Mouse (Mus musculus) urinary bladder, postnatal 36 days (tissue): ENCODE results near the gene Med27.

Source experiments
- DNase-seq, 2 experiments: peaks; one replicate each; pipeline ENCODE4 v3.0.0; 2022; ENCODE audit warnings: low spot score in 2 of 2, mixed read lengths in 1 of 2

The Med27 gene

DNA sequence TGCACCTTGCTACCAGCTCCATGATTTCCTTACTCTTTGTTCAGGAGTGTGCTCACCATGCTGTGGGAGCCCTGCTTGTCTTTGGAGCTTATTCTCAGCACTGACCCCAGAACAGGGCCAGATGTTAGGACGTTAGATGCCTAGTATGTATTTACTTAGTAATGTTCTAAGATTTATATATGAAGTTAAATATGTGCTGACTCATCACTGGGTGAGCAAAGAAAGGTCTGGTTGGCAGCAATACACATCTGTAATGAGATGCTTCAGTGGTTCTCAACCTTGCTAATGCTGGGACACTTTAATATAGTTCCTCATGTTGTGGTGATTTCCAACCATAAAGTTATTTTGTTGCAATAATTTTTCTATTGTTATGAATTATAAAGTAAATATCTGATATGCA lies 45.4 kb downstream of the Med27 start:
- DNase-seq, result no peak

DNA sequence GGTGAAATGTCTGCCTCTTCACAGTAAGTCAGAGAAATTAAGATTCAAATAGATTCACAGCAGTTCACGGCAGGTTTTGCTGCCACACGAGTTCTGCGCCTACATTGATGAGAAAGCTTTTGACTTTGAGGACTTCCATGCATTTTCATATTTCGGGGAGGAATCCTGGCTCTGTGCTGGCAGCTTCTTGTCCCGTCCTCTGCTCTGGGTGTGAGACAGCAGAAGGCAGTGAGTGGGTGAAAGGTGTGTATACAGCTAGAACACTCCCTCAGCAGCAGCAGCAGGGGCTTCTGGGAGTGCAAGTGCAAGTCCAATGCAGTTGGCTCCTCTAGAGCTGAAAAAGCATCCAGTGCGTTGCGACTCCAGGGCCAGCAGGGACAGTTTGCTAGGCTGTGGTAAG lies 53.6 kb downstream of the Med27 start:
- no peak for DNase-seq

DNA sequence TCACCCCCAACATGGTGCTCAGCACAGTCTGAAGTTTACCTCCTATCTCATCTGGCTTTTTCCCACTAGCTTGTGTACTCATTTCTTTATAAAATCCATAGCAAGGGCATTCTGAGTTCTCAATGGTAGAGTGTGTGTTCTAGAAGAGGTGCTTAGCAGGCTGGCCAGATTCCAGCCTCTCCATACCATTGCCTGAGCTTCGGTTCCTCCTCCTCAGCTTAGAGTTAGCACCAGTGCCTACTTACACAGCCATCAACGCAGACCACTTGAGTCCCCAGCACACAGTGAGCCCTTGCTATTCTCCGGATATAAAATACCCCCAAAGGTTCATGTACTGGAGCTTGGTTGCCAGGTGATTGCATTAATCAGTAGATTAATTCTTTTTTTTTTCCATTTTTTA lies 54.2 kb downstream of the Med27 start:
- no peak for DNase-seq

DNA sequence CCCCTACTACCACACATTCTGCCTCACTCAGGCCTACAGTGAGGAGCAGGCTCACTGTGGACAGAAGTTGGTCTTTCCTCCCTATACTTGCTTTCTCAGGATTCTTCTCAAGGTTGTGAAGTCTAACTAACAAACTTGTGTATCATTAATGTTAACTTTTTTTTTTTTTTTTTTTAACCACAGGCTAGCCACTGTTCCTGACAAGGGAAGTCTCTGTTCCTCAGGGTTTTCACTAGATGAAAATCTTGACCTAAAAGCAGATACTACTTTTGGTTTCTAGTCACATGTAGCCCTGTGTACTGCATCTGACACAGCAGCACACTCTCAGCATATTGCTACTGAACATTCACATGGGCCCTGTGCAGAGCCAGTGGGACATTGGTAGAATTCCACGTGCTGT lies 55.2 kb downstream of the Med27 start:
- DNase-seq, result no peak

DNA sequence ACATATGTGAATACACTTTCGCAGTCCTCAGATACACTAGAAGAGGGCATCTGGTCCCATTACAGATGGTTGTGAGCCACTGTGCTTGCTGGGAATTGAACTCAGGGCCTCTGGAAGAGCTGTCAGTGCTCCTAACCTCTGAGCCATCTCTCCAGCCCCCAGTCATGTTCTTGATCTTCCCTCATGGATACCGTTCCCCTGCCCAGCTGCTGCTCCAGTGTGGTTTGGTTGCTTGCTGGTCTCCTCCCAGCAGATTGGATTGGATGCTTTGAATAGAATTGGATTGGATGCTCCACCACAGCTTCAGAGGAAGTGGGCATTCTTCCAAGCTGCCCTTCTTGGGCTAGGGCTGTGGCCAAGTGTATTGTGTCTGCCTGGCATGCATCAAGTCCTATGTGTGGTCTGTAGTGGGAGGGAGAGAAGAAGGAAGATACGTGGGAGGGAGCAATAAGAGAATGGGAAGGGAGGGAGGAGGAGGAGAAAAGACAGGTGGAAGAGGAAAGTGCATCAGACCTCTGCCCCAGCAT lies 56.0 kb downstream of the Med27 start:
- DNase-seq, result no peak

DNA sequence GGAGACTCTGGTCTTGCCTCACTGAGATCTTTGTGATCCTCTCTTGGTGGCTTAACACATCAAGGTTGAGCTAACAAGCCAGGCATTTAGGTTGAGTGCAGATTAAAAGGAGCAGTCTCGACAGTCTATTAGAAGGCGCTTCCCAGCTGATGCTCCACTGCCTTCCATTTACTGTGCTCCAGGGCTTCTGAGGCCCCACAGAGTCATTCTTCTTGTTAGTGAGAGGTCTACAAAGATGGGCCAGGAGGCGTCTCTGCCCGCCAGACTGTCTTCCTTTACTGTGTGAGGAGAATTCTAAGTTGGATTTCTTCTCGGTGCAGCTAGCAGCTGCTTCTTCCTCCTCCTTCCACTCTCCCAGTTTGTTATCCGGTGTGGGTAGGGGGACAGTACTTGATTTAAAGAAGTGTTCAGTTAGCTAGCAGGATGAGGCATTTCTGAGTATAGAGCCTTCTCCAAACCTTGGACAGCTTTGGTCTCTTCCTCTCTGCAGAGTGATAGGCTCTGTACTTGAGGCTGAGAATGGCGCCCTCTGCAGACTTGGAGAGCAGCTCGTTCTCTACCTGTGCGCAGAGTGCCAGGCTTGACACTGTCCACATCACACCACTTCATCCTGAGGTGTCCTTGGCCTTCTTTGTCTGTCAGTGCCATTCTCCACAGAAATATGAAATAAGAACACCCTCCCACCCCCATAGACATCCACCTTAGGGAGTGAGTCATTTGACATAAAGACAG lies 57.3 kb downstream of the Med27 start:
- no peak for DNase-seq

DNA sequence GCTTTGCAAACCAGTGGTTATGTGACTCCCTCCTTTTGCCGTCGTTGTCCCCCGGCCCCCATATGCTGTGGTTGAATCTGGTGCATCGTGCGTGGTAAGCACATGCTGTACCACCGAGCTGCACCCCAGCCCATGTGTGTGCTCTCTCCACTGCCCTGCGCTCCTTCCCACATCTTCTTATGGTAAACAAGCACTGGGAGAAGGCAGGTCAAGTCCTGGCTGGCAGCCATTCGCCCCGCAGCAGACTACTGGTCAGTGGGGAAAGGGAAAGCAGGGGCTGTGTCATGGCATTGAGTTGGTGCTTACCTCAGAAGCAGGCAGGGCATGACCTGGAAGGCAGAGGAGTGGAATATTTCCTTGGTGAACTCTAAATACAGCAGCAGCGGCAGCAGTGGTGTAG lies 58.3 kb downstream of the Med27 start:
- DNase-seq, result no peak

DNA sequence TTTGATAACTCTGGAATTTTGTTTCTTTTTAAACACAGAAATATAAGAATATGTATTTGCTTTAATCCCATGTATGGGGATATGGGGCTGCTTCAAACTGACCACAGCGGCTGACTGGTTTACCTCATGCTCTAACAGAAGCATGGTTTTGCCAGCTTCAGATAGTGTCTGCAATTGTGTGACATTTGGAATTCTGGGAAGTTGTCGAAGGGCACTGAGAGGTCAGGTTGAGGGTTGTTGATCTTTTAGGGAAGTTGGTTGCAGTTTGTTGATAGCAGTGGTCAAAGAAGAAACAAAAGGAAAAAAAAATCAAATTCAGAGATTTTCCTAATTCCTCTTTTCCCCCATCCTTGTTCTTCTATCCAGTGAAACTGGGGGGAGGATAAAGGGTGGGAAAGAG lies 59.2 kb downstream of the Med27 start:
- no peak for DNase-seq

DNA sequence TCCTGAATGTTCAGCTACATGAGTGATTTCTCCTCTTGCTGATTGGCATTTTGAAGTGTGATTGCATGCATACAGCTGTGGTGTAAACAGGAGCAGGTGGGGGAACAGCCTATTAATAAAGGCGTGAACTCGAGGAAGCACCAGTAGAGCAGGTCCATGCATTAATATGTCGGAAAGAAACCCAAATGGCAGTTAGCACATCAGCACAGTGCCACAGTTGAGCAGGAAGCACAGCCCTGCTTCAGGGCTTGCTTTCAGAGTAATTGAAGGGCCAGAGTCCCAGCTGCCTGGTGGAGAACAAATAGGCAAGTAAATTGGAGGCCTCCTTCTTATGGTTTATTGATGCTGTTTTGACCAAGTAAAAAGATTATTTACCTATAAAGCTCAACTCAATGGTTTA lies 60.7 kb downstream of the Med27 start:
- no peak for DNase-seq

DNA sequence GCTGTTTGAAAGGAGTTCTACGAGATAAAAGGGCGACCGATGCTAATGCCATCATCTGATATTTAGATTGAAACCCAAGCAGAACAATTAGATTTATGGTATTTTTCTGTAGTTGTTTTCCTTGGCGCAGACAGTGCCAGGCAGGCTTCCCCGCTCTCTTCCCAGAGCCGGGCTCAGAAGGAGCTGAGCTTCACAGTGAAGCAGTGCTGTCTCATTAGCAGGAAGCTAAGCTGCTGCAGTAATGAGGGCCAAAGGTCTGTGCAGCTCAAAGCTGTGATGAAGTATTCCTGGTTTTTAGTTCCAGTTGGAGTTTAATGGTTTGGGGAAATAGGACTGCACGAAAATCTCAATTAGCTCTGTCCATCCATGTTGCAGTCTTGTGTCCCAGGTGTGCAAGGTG lies 61.1 kb downstream of the Med27 start:
- DNase-seq, result no peak

DNA sequence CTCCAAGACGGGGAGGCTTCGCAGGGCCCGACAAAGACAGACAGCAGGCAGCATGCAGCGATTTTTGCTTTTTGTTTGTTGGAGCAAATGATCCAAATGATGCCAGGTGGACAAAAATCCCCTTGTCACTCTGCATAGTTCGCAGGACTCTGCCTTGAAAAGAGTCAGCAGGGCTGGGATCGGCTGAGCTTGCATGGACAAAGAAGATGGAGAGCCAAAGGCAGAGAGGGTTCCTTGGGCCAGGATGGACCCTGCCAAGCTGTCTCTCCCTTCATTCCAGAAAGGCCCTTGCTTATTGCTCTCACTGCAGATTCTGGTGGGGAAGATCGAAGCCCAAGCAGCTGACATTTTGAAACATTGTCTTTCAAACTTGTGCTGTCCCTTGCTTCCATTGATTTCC lies 64.3 kb downstream of the Med27 start:
- no peak for DNase-seq

DNA sequence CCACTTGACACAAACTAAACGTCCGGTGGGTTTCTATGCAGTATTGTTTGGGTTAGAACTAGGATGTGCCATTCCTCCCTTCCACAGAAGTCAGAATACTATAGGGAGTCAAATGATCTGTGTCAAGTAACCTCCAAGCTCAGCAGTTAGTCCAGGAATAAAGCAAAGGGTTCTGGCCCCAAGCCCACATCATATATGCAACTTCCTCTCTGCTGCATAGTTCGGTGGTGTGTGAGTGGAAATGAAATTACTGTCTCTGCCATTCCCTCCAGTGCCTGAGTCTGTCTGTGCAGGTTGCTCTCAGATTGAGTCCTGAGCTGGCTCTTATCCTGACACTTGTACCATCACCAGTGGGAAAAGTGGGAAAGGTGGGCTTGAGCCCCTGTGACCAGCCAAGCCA lies 65.8 kb downstream of the Med27 start:
- DNase-seq, result no peak

DNA sequence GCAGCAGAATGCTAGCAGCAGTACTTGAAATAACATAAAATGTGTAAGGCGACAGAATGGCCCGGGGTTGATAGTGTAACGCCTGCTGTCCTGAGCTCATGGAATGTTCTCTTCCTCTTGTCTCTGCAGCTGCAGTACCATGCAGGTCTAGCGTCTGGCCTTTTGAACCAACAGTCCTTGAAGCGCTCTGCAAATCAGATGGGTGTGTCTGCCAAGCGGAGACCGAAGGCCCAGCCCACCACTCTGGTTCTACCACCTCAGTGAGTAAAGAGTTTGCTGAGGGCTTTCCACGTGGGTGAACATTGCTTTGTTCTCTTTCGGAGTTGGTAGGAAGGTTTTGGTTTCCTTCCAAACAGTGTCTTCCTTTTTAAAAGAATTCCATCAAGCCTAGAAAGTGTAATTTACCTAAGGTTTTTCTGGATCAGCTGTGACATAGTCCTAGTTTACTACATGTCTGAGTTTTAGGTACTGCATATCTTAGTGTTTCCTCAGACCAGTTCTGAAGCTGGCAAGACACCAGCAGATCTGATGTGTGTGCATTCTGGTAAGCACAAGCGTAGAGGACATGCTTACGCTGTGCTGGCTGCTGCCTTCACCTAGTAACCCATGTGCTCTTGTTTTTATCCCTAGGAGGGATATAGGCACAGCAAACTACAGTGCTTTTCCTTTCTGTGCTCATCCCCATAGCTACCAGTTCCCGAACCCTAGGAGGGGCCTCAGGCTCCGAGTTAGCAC lies 66.8 kb downstream of the Med27 start:
- DNase-seq, result no peak

DNA sequence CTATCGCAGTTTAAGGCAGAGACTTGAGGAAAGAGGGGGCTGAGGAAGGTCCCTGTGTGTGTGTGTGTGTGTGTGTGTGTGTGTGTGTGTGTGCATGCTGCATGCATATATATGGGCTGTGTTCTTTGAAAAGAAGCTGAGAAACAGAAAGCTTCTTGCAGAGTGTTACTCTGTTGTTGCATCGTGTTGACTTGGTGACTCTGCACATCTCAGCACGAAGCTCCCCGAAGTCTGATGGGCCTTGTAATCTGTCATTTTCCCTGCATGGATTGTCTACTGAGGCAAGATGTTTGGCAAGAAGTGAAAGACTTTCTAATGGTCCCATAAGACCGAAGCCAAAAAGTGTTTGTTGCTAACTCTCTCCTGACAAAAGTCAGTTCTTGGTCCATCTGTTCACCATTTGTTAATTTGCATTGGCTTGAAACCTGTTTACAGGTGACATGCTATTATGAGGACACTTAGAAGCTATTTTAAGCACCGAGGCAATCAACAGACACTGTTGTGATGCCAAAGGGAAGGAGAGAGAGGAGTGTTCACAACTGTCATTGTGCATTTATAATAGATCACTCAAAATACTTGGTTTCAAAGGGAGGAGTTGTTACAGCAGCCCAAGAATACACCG lies 68.3 kb downstream of the Med27 start:
- no peak for DNase-seq

DNA sequence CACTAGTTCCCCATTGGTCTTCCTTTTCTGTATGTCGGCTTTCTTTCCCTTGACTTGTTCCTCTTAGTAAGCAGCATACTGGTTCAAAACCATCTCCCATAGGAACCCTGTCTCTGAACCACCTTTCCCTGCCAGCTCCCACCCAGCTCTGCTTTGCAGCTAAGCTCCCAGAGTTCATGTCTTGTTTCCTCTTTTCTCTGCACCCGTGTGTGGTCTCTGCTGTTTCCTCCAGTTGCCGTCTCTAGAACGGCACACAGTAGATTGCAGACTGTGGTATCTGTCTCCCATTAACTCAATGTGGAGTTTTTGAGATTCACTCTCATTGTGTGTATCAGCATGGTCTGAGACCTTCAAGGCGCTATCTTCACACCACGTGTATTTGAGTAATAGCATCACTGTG lies 71.9 kb downstream of the Med27 start:
- no peak for DNase-seq

DNA sequence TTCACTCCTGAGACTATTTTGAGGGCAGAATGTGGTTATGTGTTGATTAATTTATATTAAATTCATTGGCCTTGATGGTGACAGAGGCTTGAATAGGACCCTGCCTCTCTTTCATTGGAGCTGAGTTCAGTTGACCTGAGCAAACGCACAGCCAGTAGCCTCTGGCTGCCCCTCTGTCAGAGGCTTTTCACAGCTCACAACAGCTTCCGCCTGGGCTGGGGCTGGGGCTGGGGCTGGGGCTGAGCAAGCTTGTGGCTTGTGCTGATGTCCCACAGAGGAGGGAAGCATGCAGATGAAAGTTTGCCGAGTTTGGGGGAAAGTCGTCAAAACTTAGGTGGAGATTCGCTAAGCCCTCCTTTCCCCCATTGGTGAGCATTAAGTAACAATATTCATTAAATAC lies 72.8 kb downstream of the Med27 start:
- DNase-seq, result no peak

DNA sequence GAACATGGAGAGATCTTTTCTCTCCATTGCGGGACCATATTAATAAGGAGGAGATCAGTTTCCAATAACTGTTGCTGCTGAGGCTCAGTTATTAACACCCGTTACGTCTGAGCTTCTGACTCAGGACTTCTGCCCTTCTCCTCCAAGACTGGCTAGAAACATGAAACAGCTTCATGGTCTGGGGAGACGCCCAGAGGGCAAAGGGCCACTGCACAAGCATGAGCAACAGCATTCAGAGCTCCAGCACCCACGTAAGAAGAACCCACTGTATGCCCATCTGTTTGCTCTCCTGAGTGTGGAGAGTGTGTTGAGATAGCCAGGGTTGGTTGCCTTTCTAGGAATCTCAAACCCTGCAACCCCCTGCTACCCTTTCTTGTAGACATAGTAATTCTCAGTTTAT lies 73.3 kb downstream of the Med27 start:
- DNase-seq, result peak in 1 of 2 experiments; percentile 34

DNA sequence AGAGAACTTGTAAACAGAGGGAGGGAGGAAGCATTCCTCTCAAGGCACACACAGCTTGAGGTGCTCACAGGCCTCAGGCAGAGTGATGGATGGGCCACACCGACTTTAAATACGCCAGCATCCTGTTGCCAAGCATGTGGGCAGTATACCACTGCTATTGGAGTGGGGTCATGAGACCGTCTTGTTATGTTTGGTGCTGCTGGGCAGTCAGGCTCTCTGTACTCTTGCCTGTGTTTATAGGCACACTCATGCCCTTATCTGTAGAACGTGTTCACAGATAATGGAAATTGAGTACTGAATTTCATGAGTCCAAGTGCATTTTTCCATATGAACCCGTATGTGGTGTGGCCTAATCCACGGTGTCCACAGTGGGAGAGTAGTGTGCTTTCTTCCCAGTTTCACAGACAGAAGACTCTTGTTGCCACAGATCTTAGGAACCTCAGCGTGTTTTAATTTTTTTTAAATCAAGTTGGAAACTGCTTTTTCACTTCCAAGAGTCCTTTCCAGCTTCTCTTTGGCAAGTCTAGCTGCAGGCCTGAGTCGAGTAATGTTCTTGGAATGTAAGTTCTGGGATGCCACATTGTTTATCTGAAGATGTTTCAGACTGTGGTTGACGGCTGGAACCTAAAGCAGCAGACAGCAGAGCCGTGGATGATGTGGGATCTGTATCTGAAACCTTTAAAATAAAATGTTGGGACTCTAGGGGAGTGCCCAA lies 75.7 kb downstream of the Med27 start:
- peak in 1 of 2 experiments; percentile 8 for DNase-seq

DNA sequence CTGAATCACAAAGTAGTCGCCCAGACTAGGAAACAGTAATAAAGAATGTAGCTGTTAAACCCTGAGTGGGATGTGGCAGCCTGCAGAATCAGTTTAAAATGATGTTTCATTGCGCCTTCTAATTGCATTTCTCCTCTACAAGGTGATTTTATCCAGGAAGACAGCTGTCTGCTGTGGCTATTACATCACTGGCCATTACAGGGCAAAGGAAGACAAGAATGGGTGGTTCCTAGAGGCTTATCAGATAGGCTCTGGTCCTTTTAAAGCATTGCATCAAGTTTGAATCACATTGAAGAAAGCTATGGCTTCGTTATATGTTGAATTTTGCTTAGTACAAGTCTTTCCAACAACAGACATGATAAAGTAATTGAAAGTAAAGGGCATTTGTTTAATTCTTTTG lies 76.4 kb downstream of the Med27 start:
- DNase-seq, result no peak

DNA sequence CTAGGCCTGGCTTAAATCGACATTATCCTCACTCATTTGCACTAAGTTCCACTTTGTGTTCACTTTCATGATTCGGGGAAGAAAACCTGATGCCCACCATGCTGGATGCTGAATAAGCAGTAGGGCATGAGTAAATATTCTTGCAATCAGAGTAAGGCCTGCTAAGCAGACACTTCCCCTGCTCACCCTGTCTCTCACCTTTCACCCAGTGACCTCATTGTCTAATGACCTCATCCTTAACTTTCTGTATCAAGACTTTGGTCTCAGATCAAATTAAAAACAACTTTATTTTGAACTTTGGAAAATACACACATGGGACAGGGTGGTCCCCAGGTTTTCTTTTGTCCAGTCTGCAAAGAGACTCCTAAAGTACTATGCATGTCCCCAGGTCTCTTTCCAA lies 78.8 kb downstream of the Med27 start:
- no peak for DNase-seq

DNA sequence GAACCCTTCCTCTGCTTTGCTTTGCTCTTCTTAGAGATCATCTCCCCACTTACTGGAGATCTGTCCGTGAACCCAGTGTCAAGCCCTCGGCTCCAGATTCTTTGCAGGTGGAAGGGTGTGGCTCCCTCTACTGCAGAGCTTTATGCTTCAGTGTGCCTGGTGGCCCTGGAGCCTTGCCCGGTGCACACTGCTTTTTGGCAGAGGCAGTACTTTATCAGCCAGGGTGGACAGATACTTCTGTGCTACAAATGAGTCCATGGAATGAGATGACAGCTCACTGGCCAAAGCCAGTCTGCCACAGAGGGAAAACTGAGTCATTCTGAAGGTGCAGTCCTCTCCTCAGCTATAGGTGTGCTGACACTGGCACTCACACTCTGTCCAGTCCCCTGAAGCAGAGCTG lies 80.1 kb downstream of the Med27 start:
- DNase-seq, result peak in 1 of 2 experiments; percentile 12

DNA sequence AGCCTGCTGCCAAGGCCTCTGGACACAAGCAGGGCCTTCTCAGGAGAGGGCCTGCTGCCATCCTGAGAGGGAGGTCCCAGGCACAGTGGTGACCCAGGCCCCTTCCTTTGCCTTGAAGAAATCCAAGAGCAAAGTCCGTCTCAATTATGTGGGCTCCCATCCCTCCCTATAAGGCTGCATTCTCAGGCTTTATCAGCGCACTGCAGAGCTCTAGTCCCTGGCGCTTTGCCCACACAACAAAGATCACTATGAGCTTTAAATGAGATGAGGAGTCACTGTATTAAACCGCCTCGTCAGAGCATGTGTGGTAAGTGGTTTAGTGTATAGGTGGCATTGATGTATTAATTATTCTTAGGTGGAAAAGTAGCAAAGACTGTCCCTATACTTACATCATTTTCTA lies 85.9 kb downstream of the Med27 start:
- DNase-seq, result no peak
